Mouse (Mus musculus): ENCODE data around the gene Rbfox1. TPM values are rescaled to one million over a fixed set of nuclear protein-coding genes. Genes with fewer than 3 reads are reported as not detected.

Gene Rbfox1
- polyA plus RNA-seq, 1 experiment = 5.6 TPM

GRCm38 (mm10) chr16:6000016-6000415, 114.9 kb downstream of the Rbfox1 start:
- 56% methylated on average over 1 of the region's 1 CpGs for WGBS
- DNase-seq = no peak
- H3K4me3 ChIP-seq (ENCODE audit: control insufficient read depth, insufficient read depth, low read length) = no peak overlapping the region
- H3K27me3 ChIP-seq (ENCODE audit: control insufficient read depth, insufficient read depth, low read length) = no peaks in the 10 kb centered on the region
- TF ChIP-seq POLR2A (IDR thresholded peaks at IDR 0.05; ENCODE audit: control insufficient read depth, extremely low read depth, insufficient read depth, low read length, poor library complexity) (no peak), CTCF (IDR thresholded peaks at IDR 0.05; ENCODE audit: borderline replicate concordance, control insufficient read depth, extremely low read depth, insufficient read depth, low read length, poor library complexity) (no peak)
- no peaks in the 10 kb centered on the region for H3K4me1 ChIP-seq (replicated peaks; ENCODE audit: control insufficient read depth, insufficient read depth, low read length)
- no peaks in the 10 kb centered on the region for H3K36me3 ChIP-seq (ENCODE audit: control insufficient read depth, insufficient read depth, low read length)
- H3K27ac ChIP-seq (ENCODE audit: control insufficient read depth, insufficient read depth, low read length) = no peak overlapping the region

DNA sequence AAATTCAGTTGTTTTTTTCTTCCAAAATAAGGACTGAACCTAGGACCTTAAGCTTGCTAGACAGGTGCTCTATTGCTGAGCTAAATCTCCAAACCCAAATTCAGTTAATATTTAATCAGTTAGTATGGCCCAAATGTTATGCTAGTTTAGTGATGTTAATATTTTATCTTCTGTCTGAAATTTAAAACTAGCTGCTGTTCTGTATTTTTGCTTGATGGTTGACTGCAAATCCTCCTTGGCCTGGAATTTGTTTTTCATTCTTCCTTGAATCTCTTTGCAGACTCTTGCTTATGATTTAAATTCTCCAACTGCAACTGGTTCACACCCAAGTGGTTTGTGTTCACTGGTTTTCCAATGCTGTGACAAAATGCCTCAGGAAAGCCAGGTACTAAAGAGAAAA, 121.8 kb downstream of the Rbfox1 start:
- Histone ChIP-seq H3K27ac (ENCODE audit: control insufficient read depth, insufficient read depth, low read length) (no peak overlapping the region), H3K36me3 (ENCODE audit: control insufficient read depth, insufficient read depth, low read length) (no peaks in the 10 kb centered on the region), H3K4me1 (replicated peaks; ENCODE audit: control insufficient read depth, insufficient read depth, low read length) (no peaks in the 10 kb centered on the region), H3K27me3 (ENCODE audit: control insufficient read depth, insufficient read depth, low read length) (no peaks in the 10 kb centered on the region), H3K4me3 (ENCODE audit: control insufficient read depth, insufficient read depth, low read length) (no peak overlapping the region)
- DNase-seq = no peak
- TF ChIP-seq POLR2A (IDR thresholded peaks at IDR 0.05; ENCODE audit: control insufficient read depth, extremely low read depth, insufficient read depth, low read length, poor library complexity) = no peak

DNA sequence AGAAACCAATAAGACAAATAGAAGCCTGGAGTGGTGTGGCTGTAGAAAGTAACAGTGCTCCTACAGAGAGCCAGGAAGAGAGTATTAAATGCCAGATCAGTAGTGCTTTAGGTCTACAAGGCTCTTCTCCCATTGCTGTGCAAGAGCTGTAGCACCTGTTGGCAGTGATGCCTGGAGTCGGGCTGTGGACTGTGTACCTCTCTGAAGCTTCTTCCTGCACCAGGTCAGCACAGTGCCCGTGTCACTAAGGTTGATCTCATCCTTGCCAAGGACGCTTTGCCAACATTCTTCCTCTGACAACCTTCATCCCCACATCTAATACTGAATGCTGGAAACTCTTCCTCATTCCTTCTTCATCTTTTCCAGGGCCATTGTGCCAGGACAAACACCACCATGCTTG, 127.7 kb downstream of the Rbfox1 start:
- TF ChIP-seq POLR2A (IDR thresholded peaks at IDR 0.05; ENCODE audit: control insufficient read depth, extremely low read depth, insufficient read depth, low read length, poor library complexity) (no peak), CTCF (IDR thresholded peaks at IDR 0.05; ENCODE audit: borderline replicate concordance, control insufficient read depth, extremely low read depth, insufficient read depth, low read length, poor library complexity) (no peak)
- Histone ChIP-seq H3K27me3 (ENCODE audit: control insufficient read depth, insufficient read depth, low read length) (no peaks in the 10 kb centered on the region), H3K4me1 (replicated peaks; ENCODE audit: control insufficient read depth, insufficient read depth, low read length) (no peaks in the 10 kb centered on the region), H3K36me3 (ENCODE audit: control insufficient read depth, insufficient read depth, low read length) (no peaks in the 10 kb centered on the region), H3K4me3 (ENCODE audit: control insufficient read depth, insufficient read depth, low read length) (no peak overlapping the region), H3K27ac (ENCODE audit: control insufficient read depth, insufficient read depth, low read length) (no peak overlapping the region)
- no peak for DNase-seq
- 83% methylated on average over 3 of the region's 3 CpGs for WGBS

DNA sequence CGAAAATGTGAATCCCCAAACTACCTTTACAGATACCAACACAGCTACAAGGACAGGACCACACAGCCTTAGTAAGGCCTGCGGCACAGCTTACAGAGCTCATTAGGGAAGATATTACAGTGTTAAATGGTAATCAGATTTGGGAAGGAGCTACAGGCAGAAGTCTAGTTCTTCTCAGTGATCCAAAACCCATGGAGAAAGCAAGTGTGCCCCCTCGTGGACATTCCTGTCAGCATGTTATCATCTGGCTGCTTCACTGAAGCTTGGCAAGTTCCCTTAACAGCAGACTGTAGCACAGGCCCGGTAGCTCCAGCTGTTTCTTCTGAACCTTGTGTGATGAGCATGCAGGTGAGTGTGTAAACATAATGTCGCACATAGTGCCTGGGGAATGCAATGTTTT, 133.5 kb downstream of the Rbfox1 start:
- no peak for DNase-seq

GRCm38 (mm10) chr16:6019361-6019760, 134.2 kb downstream of the Rbfox1 start:
- Histone ChIP-seq H3K27ac (ENCODE audit: control insufficient read depth, insufficient read depth, low read length) (no peak overlapping the region), H3K27me3 (ENCODE audit: control insufficient read depth, insufficient read depth, low read length) (no peaks in the 10 kb centered on the region), H3K4me3 (ENCODE audit: control insufficient read depth, insufficient read depth, low read length) (no peak overlapping the region), H3K4me1 (replicated peaks; ENCODE audit: control insufficient read depth, insufficient read depth, low read length) (no peaks in the 10 kb centered on the region), H3K36me3 (ENCODE audit: control insufficient read depth, insufficient read depth, low read length) (no peaks in the 10 kb centered on the region)
- 48% methylated on average over 1 of the region's 1 CpGs for WGBS
- TF ChIP-seq CTCF (IDR thresholded peaks at IDR 0.05; ENCODE audit: borderline replicate concordance, control insufficient read depth, extremely low read depth, insufficient read depth, low read length, poor library complexity) (no peak), POLR2A (IDR thresholded peaks at IDR 0.05; ENCODE audit: control insufficient read depth, extremely low read depth, insufficient read depth, low read length, poor library complexity) (no peak)
- DNase-seq = no peak

More for the DNA sequence above, 133.5 kb downstream of the Rbfox1 start:
- Histone ChIP-seq H3K4me1 (replicated peaks; ENCODE audit: control insufficient read depth, insufficient read depth, low read length) (no peaks in the 10 kb centered on the region), H3K4me3 (ENCODE audit: control insufficient read depth, insufficient read depth, low read length) (no peak overlapping the region), H3K36me3 (ENCODE audit: control insufficient read depth, insufficient read depth, low read length) (no peaks in the 10 kb centered on the region), H3K27ac (ENCODE audit: control insufficient read depth, insufficient read depth, low read length) (no peak overlapping the region), H3K27me3 (ENCODE audit: control insufficient read depth, insufficient read depth, low read length) (no peaks in the 10 kb centered on the region)
- no peak for TF ChIP-seq POLR2A (IDR thresholded peaks at IDR 0.05; ENCODE audit: control insufficient read depth, extremely low read depth, insufficient read depth, low read length, poor library complexity)
- 46% methylated on average over 5 of the region's 5 CpGs for WGBS

- DNase-seq = no peak
- no peak for TF ChIP-seq CTCF (IDR thresholded peaks at IDR 0.05; ENCODE audit: borderline replicate concordance, control insufficient read depth, extremely low read depth, insufficient read depth, low read length, poor library complexity)
- TF ChIP-seq POLR2A (IDR thresholded peaks at IDR 0.05; ENCODE audit: control insufficient read depth, extremely low read depth, insufficient read depth, low read length, poor library complexity) = no peak
- Histone ChIP-seq H3K27me3 (ENCODE audit: control insufficient read depth, insufficient read depth, low read length) (no peaks in the 10 kb centered on the region), H3K4me3 (ENCODE audit: control insufficient read depth, insufficient read depth, low read length) (no peak overlapping the region), H3K4me1 (replicated peaks; ENCODE audit: control insufficient read depth, insufficient read depth, low read length) (no peaks in the 10 kb centered on the region), H3K36me3 (ENCODE audit: control insufficient read depth, insufficient read depth, low read length) (no peaks in the 10 kb centered on the region), H3K27ac (ENCODE audit: control insufficient read depth, insufficient read depth, low read length) (no peak overlapping the region)
- 75% methylated on average over 1 of the region's 1 CpGs for WGBS
These were observed 146.1 kb downstream of the Rbfox1 start for GRCm38 (mm10) chr16:6031280-6031679.

GRCm38 (mm10) chr16:6032563-6032962, 147.4 kb downstream of the Rbfox1 start:
- no peak for DNase-seq
- WGBS = 93% methylated on average over 7 of the region's 7 CpGs
- TF ChIP-seq CTCF (IDR thresholded peaks at IDR 0.05; ENCODE audit: borderline replicate concordance, control insufficient read depth, extremely low read depth, insufficient read depth, low read length, poor library complexity) = no peak
- TF ChIP-seq POLR2A (IDR thresholded peaks at IDR 0.05; ENCODE audit: control insufficient read depth, extremely low read depth, insufficient read depth, low read length, poor library complexity) = no peak
- H3K4me1 ChIP-seq (replicated peaks; ENCODE audit: control insufficient read depth, insufficient read depth, low read length) = no peaks in the 10 kb centered on the region
- no peak overlapping the region for H3K27ac ChIP-seq (ENCODE audit: control insufficient read depth, insufficient read depth, low read length)
- H3K36me3 ChIP-seq (ENCODE audit: control insufficient read depth, insufficient read depth, low read length) = no peaks in the 10 kb centered on the region
- H3K27me3 ChIP-seq (ENCODE audit: control insufficient read depth, insufficient read depth, low read length) = no peaks in the 10 kb centered on the region
- no peak overlapping the region for H3K4me3 ChIP-seq (ENCODE audit: control insufficient read depth, insufficient read depth, low read length)

All from thymus, adult 2 months (tissue).